Mouse (Mus musculus): ENCODE results near the gene Bmp6. TPM values are rescaled to one million over a fixed set of nuclear protein-coding genes. Genes with fewer than 3 reads are reported as not detected.

Bmp6 gene
- polyA plus RNA-seq, 1 experiment from 2014 or later, result 0.31 TPM

DNA sequence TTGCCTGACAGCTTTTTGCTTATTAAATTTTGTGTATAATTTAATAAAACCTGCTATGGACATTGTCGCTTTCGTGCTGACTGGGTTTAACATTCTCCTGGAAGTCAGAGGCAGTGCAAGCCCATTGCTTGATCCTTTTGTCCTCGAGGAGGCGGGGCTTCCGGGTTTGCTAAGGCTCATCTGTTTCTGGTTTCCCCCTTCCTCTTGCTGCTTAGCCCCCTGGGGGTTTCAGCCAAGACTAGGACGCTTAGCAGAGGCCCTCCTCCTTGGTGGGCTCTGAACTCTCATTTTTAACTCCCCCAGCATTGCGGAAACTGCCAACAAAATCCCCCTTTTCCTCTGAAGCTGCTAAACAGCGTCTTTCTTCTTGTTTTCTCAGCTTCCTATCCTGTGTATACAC lies 132.0 kb downstream of the Bmp6 start:
- Histone ChIP-seq H3K27me3 (ENCODE audit: insufficient read depth, low read length) (no peaks in the 10 kb centered on the region), H3K36me3 (replicated peaks; ENCODE audit: insufficient read depth, low read length) (no peaks in the 10 kb centered on the region), H3K4me2 (ENCODE audit: low read depth, low read length) (no peak overlapping the region), H3K27ac (ENCODE audit: low read depth) (no peak overlapping the region), H3K4me3 (ENCODE audit: low read depth, low read length) (no peak overlapping the region), H3K9me3 (ENCODE audit: low read length) (no peaks in the 10 kb centered on the region), H3K4me1 (ENCODE audit: insufficient read depth) (no peaks in the 10 kb centered on the region), H3K9ac (replicated peaks) (no peak overlapping the region)
- DNase-seq (no peak), ATAC-seq (no peak)
- TF ChIP-seq EP300 (IDR thresholded peaks at IDR 0.05; ENCODE audit: low read depth) (no peak), CTCF (IDR thresholded peaks at IDR 0.05; ENCODE audit: low read depth) (no peak)
- WGBS (ENCODE audit: insufficient replicate concordance), result 32% methylated on average over 8 of the region's 8 CpGs

DNA sequence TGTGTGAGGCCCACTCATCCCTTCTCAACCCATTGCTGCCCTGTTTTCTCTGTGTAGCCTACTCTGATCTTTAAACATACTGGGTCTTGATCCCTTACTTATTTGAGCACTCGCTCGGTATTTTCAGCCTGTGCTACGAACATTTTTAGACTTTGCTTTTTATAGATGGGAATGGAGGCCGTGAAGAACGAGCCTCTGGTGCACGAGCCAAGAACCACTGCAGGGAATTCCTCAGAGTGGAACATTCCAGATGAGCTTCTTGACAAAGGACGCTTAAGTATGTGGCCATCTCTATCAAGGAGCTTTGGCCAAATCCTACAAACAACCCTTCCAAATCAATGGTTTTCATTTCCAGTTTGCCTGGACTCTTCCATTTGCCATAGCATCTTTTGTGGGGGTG lies 136.1 kb downstream of the Bmp6 start:
- ATAC-seq, result no peak
- 67% methylated on average over 7 of the region's 7 CpGs for WGBS (ENCODE audit: insufficient replicate concordance)
- no peak overlapping the region for H3K9ac ChIP-seq (replicated peaks)
- H3K27ac ChIP-seq (ENCODE audit: low read depth), result no peak overlapping the region
- no peaks in the 10 kb centered on the region for H3K36me3 ChIP-seq (replicated peaks; ENCODE audit: insufficient read depth, low read length)
- no peaks in the 10 kb centered on the region for H3K4me1 ChIP-seq (ENCODE audit: insufficient read depth)
- H3K27me3 ChIP-seq (ENCODE audit: insufficient read depth, low read length), result no peaks in the 10 kb centered on the region
- H3K4me2 ChIP-seq (ENCODE audit: low read depth, low read length), result no peak overlapping the region
- TF ChIP-seq CTCF (IDR thresholded peaks at IDR 0.05; ENCODE audit: low read depth) (no peak), EP300 (IDR thresholded peaks at IDR 0.05; ENCODE audit: low read depth) (no peak)
- no peak overlapping the region for H3K4me3 ChIP-seq (ENCODE audit: low read depth, low read length)
- H3K9me3 ChIP-seq (ENCODE audit: low read length), result no peaks in the 10 kb centered on the region
- DNase-seq, result no peak

DNA sequence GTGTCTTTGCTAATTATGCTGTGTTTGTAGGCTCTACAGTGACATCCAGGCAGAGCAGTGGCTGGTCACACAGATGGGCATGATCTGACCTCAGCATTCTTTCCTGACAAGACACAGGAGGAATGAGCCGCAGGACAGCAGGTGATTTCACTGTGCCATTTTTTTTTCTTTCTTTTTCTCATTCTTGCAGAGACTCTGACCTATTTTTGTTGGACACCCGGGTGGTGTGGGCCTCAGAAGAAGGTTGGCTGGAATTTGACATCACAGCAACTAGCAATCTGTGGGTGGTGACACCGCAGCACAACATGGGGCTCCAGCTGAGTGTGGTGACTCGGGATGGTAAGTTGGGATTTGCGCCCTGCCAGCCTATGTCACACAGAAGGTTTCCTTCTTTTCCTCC lies 139.8 kb downstream of the Bmp6 start:
- no peak for DNase-seq
- no peaks in the 10 kb centered on the region for H3K36me3 ChIP-seq (replicated peaks; ENCODE audit: insufficient read depth, low read length)
- H3K4me3 ChIP-seq (ENCODE audit: low read depth, low read length), result no peak overlapping the region
- H3K4me1 ChIP-seq (ENCODE audit: insufficient read depth), result no peaks in the 10 kb centered on the region
- no peaks in the 10 kb centered on the region for H3K9me3 ChIP-seq (ENCODE audit: low read length)
- H3K27ac ChIP-seq (ENCODE audit: low read depth), result no peak overlapping the region
- no peak overlapping the region for H3K4me2 ChIP-seq (ENCODE audit: low read depth, low read length)
- WGBS (ENCODE audit: insufficient replicate concordance), result 62% methylated on average over 5 of the region's 5 CpGs
- ATAC-seq, result no peak
- H3K27me3 ChIP-seq (ENCODE audit: insufficient read depth, low read length), result no peaks in the 10 kb centered on the region
- TF ChIP-seq CTCF (IDR thresholded peaks at IDR 0.05; ENCODE audit: low read depth), result no peak
- TF ChIP-seq EP300 (IDR thresholded peaks at IDR 0.05; ENCODE audit: low read depth), result no peak
- no peak overlapping the region for H3K9ac ChIP-seq (replicated peaks)

DNA sequence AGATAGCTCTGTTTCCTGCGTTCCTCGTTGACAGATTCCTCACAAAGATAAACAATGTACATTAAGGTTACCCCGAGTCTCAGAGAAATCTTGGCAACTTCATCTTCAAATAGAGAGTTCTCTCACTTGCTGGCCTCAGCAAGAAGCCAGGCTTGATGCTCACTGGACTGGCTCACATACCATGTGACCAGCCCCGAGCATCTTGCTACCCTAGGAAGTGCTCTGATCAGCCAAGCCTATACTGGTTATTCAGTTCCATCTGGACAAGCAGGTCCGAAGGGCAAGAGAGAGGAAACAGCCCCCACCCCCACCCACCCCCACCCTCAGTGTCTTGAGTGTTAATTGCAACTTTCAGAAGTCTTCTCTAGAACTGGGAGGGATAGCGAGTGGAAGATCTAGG lies 141.9 kb downstream of the Bmp6 start:
- WGBS (ENCODE audit: insufficient replicate concordance), result 64% methylated on average over 6 of the region's 6 CpGs
- ATAC-seq, result no peak

DNA sequence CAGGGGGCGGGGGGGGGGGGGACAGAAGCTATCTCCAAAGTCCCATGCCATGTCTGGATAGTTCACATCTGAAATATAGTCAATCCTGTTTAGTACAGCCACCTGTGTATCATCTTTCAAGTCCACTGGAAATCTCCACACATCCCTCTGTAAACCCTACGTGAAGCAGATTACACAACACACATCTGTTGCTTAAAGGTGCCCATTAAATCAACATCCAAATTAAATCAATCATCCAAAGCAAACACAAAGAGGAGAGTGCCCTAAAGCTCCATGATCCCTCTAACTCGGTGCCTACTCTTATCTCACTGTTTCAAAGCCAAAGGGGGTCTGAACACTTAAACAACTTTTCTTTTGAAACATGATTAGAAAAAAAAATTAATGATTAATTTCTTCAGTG lies 151.8 kb downstream of the Bmp6 start:
- Histone ChIP-seq H3K27ac (ENCODE audit: low read depth) (no peak overlapping the region), H3K4me2 (ENCODE audit: low read depth, low read length) (no peak overlapping the region), H3K9me3 (ENCODE audit: low read length) (no peaks in the 10 kb centered on the region), H3K27me3 (ENCODE audit: insufficient read depth, low read length) (no peaks in the 10 kb centered on the region), H3K4me1 (ENCODE audit: insufficient read depth) (no peaks in the 10 kb centered on the region), H3K36me3 (replicated peaks; ENCODE audit: insufficient read depth, low read length) (peaks cover 21% of the 10 kb centered on the region), H3K9ac (replicated peaks) (no peak overlapping the region), H3K4me3 (ENCODE audit: low read depth, low read length) (no peak overlapping the region)
- no peak for TF ChIP-seq EP300 (IDR thresholded peaks at IDR 0.05; ENCODE audit: low read depth)
- TF ChIP-seq CTCF (IDR thresholded peaks at IDR 0.05; ENCODE audit: low read depth), result no peak
- DNase-seq, result no peak
- WGBS (ENCODE audit: insufficient replicate concordance), result 45% methylated on average over 3 of the region's 3 CpGs
- peak; percentile 76 for ATAC-seq

More for the DNA sequence above, 141.9 kb downstream of the Bmp6 start:
- TF ChIP-seq CTCF (IDR thresholded peaks at IDR 0.05; ENCODE audit: low read depth) (no peak), EP300 (IDR thresholded peaks at IDR 0.05; ENCODE audit: low read depth) (no peak)
- no peaks in the 10 kb centered on the region for H3K36me3 ChIP-seq (replicated peaks; ENCODE audit: insufficient read depth, low read length)
- DNase-seq, result no peak
- H3K4me3 ChIP-seq (ENCODE audit: low read depth, low read length), result no peak overlapping the region
- H3K27ac ChIP-seq (ENCODE audit: low read depth), result no peak overlapping the region
- H3K4me1 ChIP-seq (ENCODE audit: insufficient read depth), result no peaks in the 10 kb centered on the region
- H3K9ac ChIP-seq (replicated peaks), result no peak overlapping the region
- H3K27me3 ChIP-seq (ENCODE audit: insufficient read depth, low read length), result no peaks in the 10 kb centered on the region
- H3K4me2 ChIP-seq (ENCODE audit: low read depth, low read length), result no peak overlapping the region
- no peaks in the 10 kb centered on the region for H3K9me3 ChIP-seq (ENCODE audit: low read length)

DNA sequence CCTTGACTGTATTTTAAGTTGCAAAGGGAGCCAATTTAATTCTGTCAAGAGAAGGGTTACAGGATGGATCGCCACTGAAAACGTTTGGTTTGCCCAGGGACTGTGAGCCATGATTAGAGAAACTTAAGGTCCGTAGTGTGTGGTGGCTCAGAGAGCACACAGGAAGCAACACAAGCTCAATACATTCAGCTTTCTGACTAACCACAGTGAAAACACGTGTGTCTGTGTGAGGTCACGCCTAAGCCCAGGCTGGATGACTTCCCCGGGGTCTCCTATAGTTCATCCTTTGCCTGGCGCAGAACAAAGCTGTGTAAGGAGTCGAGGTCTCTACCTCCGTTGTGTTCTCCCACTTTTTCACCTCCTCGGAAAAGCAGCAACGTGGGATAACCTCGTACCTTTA lies 156.4 kb downstream of the Bmp6 start:
- TF ChIP-seq CTCF (IDR thresholded peaks at IDR 0.05; ENCODE audit: low read depth) (no peak), EP300 (IDR thresholded peaks at IDR 0.05; ENCODE audit: low read depth) (no peak)
- Histone ChIP-seq H3K27ac (ENCODE audit: low read depth) (no peak overlapping the region), H3K4me2 (ENCODE audit: low read depth, low read length) (no peak overlapping the region), H3K9me3 (ENCODE audit: low read length) (no peaks in the 10 kb centered on the region), H3K27me3 (ENCODE audit: insufficient read depth, low read length) (no peaks in the 10 kb centered on the region), H3K4me1 (ENCODE audit: insufficient read depth) (no peaks in the 10 kb centered on the region), H3K9ac (replicated peaks) (no peak overlapping the region), H3K36me3 (replicated peaks; ENCODE audit: insufficient read depth, low read length) (peaks cover 45% of the 10 kb centered on the region), H3K4me3 (ENCODE audit: low read depth, low read length) (no peak overlapping the region)
- 86% methylated on average over 12 of the region's 12 CpGs for WGBS (ENCODE audit: insufficient replicate concordance)
- no peak for ATAC-seq
- no peak for DNase-seq
